Mouse (Mus musculus): ENCODE results near the gene Pfkp.

DNA sequence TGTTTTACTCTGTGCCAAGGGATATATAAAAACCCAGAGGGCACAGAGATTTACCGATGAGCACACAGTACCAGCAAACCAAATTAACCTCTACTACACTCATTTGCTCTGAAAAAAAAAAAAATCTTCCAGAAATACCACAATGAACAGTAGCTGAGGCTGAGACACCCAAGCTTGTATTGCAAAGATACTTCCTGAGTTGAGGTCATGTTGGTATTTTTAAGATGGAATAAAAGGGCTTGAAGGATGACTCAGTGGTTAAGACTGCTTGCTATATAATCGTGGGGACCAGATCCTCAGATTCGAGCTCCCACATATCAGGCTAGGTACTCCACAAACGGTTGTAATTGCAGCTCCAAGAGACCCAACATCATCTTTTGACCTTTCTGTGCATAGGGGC is 24.5 kb downstream of the Pfkp start:
- TF ChIP-seq SMC3 (IDR thresholded peaks at IDR 0.05; ENCODE audit: low read depth, low read length) (no peak), POLR2A (IDR thresholded peaks at IDR 0.05; ENCODE audit: control insufficient read depth in 1 of 2, insufficient read depth in 1 of 2, low read depth in 1 of 2, low read length in 2 of 2, poor library complexity in 1 of 2) (no peak), CHD2 (IDR thresholded peaks at IDR 0.05; ENCODE audit: low read length) (no peak), ELF1 (IDR thresholded peaks at IDR 0.05; ENCODE audit: low read depth, low read length) (no peak), EP300 (IDR thresholded peaks at IDR 0.05; ENCODE audit: low read depth in 1 of 2, low read length in 2 of 2) (no peak), E2F4 (IDR thresholded peaks at IDR 0.05; ENCODE audit: borderline replicate concordance, low read depth, low read length) (no peak), POLR2AphosphoS5 (IDR thresholded peaks at IDR 0.05; ENCODE audit: borderline replicate concordance, low read depth, low read length) (no peak), CTCF (IDR thresholded peaks at IDR 0.05 in 2 of 3, conservative IDR thresholded peaks at IDR 0.05 in 1 of 3; ENCODE audit: control insufficient read depth in 1 of 3, insufficient read depth in 1 of 3, low read depth in 2 of 3, low read length in 3 of 3, poor library complexity in 1 of 3, severe bottlenecking in 1 of 3) (no peak), MEF2A (IDR thresholded peaks at IDR 0.05; ENCODE audit: extremely low read depth, insufficient replicate concordance, low read depth, low read length, poor library complexity, severe bottlenecking) (no peak), MAFK (IDR thresholded peaks at IDR 0.05; ENCODE audit: borderline replicate concordance, low read depth, low read length) (no peak), RAD21 (IDR thresholded peaks at IDR 0.05; ENCODE audit: low read depth, low read length) (no peak), ZKSCAN1 (IDR thresholded peaks at IDR 0.05; ENCODE audit: low read depth, low read length) (no peak), ZC3H11A (IDR thresholded peaks at IDR 0.05; ENCODE audit: low read depth, low read length) (no peak)
